Mouse (Mus musculus) brain, embryonic 14.5 days (tissue): ENCODE data around the gene Nfkb1.

Source experiments
- CTCF ChIP-seq: fragments of 200-500 bp; IDR thresholded peaks from 2 replicates; pipeline ENCODE4 v1.5.1; 2012; ENCODE audit warnings: inconsistent platforms, mild to moderate bottlenecking, moderate library complexity, borderline replicate concordance; ENCODE audit not compliant: insufficient read depth, insufficient read length; ENCODE audit errors: extremely low read depth
- POLR2A ChIP-seq: fragments of 200-500 bp; IDR thresholded peaks from 2 replicates; pipeline ENCODE4 v1.6.1; 2012; ENCODE audit warnings: mild to moderate bottlenecking, inconsistent platforms, borderline replicate concordance; ENCODE audit not compliant: poor library complexity, insufficient read depth, insufficient read length, severe bottlenecking; ENCODE audit errors: extremely low read depth

DNA sequence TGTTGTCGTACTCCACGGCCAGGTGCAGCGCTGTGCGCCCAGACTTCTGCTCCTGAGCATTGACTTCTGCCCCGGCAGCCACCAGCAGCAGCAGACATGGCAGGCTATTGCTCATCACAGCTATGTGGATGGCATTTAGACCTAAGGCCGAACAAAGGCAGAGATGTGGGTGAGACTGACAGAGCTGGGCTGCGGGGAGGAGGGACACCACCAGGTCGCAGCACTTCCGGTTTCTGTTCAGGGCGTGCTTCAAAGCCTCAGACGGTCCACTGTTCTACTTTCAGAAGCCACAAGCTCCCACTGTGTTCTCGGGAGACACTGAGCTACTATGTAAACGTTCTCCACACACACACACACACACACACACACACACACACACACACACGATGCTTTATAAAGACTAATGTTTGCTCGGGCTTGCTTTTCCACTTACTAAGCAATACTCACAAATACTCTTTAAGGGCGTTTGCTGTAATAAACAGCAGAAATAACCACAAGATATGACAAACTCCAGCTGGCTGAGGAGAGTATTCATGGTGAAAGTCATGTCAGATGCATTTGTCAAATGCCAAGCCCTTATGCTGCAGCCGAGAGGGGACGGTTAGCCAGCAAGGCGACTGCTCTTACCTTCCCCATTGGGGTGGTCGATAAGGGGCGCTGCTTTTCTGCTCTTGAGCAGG is 97.0 kb downstream of the Nfkb1 start:
- TF ChIP-seq POLR2A (no peak), CTCF (no peak)
